Mouse (Mus musculus) erythroblast, embryonic 14.5 days (primary cell): ENCODE results near the gene Mgst1.

ENCODE experiments used
- GATA1 ChIP-seq: IDR thresholded peaks from 2 replicates; pipeline ENCODE4 v1.6.1; 2012; ENCODE audit warnings: low read length, inconsistent platforms, mixed read lengths
- TAL1 ChIP-seq: IDR thresholded peaks from 3 replicates; pipeline ENCODE4 v1.6.1; 2012; ENCODE audit warnings: low read length, inconsistent platforms, mixed read lengths

GRCm38 (mm10) chr6:138163920-138164319 is 23.8 kb downstream of the Mgst1 start:
- no peak for TF ChIP-seq TAL1
- TF ChIP-seq GATA1 = no peak
